Mouse (Mus musculus) limb, embryonic 11.5 days (tissue): ENCODE data around the gene Naga. TPM values are rescaled to one million over a fixed set of nuclear protein-coding genes. Genes with fewer than 3 reads are reported as not detected.
A peak's percentile ranks its signal among the peaks of the same experiment; 100 is the strongest.

Experiments
- ATAC-seq: fragments of 200-750 bp; cut with Nextera tagmentation; 2 replicates; pipeline ENCODE4 v1.8.0; 2017; ENCODE audit warnings: low read depth; ENCODE audit not compliant: insufficient number of reproducible peaks, low FRiP score, low TSS enrichment
- DNase-seq: peaks from one replicate; pipeline ENCODE4 v3.0.0-alpha.2; 2015; ENCODE audit warnings: low spot score
- H3K27ac ChIP-seq: fragments of 300-500 bp; sonication (generic); replicated peaks from 2 replicates; pipeline ENCODE4 v1.5.1; 2014; ENCODE audit warnings: low read depth, mild to moderate bottlenecking, low read length
- H3K27me3 ChIP-seq: fragments of 300-500 bp; sonication (generic); 2 replicates; pipeline ENCODE4 v1.6.1; 2014; ENCODE audit warnings: mild to moderate bottlenecking, low read length, mixed read lengths; ENCODE audit not compliant: control insufficient read depth, insufficient read depth
- H3K36me3 ChIP-seq: fragments of 300-500 bp; sonication (generic); 2 replicates; pipeline ENCODE4 v1.6.1; 2014; ENCODE audit warnings: mild to moderate bottlenecking, low read length, moderate library complexity, mixed read lengths; ENCODE audit not compliant: control insufficient read depth, insufficient read depth
- H3K4me1 ChIP-seq: fragments of 300-500 bp; sonication (generic); 2 replicates; pipeline ENCODE4 v1.6.1; 2014; ENCODE audit warnings: low read length, mixed read lengths; ENCODE audit not compliant: control insufficient read depth, insufficient read depth
- H3K4me2 ChIP-seq: fragments of 300-500 bp; sonication (generic); 2 replicates; pipeline ENCODE4 v1.6.1; 2014; ENCODE audit warnings: low read depth, mild to moderate bottlenecking, moderate library complexity; ENCODE audit not compliant: severe bottlenecking
- H3K4me3 ChIP-seq: fragments of 300-500 bp; sonication (generic); 2 replicates; pipeline ENCODE4 v1.5.1; 2014; ENCODE audit warnings: low read depth, low read length
- H3K9ac ChIP-seq: fragments of 300-500 bp; sonication (generic); 2 replicates; pipeline ENCODE4 v1.6.1; 2014; ENCODE audit warnings: mild to moderate bottlenecking, low read length
- H3K9me3 ChIP-seq: fragments of 300-500 bp; sonication (generic); 2 replicates; pipeline ENCODE4 v1.6.1; 2016; ENCODE audit warnings: low read length; ENCODE audit not compliant: control insufficient read depth
- WGBS: fragments of 180-500 bp; shearing (Covaris S2); extraction: QIAGEN DNeasy Blood & Tissue Kit; methylation state at CpG from one replicate; pipeline ENCODE4 v1.1.7; 2014; 5-methylcytosine and 5-hydroxymethylcytosine counted together
- polyA plus RNA-seq: library from polyadenylated mRNA; unstranded; fragments of >200 nt; fragmentation: Nextera tagmentation; extraction: Ambion mirVana; gene quantifications from 2 replicates; pipeline ENCODE4 v1.2.1, GENCODE M21; 2014

Gene Naga
- polyA plus RNA-seq, 1 experiment from 2014 or later = 25.8 TPM

- Histone ChIP-seq H3K27me3 (no peaks in the 10 kb centered on the region), H3K36me3 (no peaks in the 10 kb centered on the region; the same call in 1 of the 2 replicates), H3K9me3 (no peaks in the 10 kb centered on the region), H3K4me1 (peaks cover 15% of the 10 kb centered on the region), H3K4me3 (peak overlapping the region; percentile 48), H3K4me2 (peak overlapping the region; percentile 75), H3K27ac (no peak overlapping the region), H3K9ac (peak overlapping the region; percentile 67; the same call in 1 of the 2 replicates)
- ATAC-seq = 0 out of 2 replicates have a peak, but pooled peaks have one; percentile 3
- DNase-seq = no peak
- 58% methylated on average over 4 of the region's 4 CpGs for WGBS
Observed at GRCm38 (mm10) chr15:82337875-82338274, 850 bp downstream of the Naga start.

- DNase-seq = no peak
- Histone ChIP-seq H3K4me3 (no peak overlapping the region), H3K4me2 (no peak overlapping the region), H3K36me3 (peaks cover 2% of the 10 kb centered on the region; the same call in 1 of the 2 replicates), H3K9ac (no peak overlapping the region), H3K27ac (no peak overlapping the region), H3K4me1 (peaks cover 15% of the 10 kb centered on the region), H3K27me3 (no peaks in the 10 kb centered on the region), H3K9me3 (no peaks in the 10 kb centered on the region)
- ATAC-seq = no peak
- 60% methylated on average over 12 of the region's 12 CpGs for WGBS
Observed at GRCm38 (mm10) chr15:82336629-82337028, 2.1 kb downstream of the Naga start.

GRCm38 (mm10) chr15:82335194-82335593, 3.5 kb downstream of the Naga start:
- DNase-seq = no peak
- no peak for ATAC-seq
- Histone ChIP-seq H3K27ac (no peak overlapping the region), H3K9ac (no peak overlapping the region), H3K4me1 (peaks cover 13% of the 10 kb centered on the region), H3K36me3 (peaks cover 2% of the 10 kb centered on the region; the same call in 1 of the 2 replicates), H3K4me3 (no peak overlapping the region), H3K9me3 (no peaks in the 10 kb centered on the region), H3K4me2 (no peak overlapping the region), H3K27me3 (no peaks in the 10 kb centered on the region)
- 94% methylated on average over 4 of the region's 4 CpGs for WGBS

- Histone ChIP-seq H3K4me3 (no peak overlapping the region), H3K4me2 (no peak overlapping the region), H3K4me1 (no peaks in the 10 kb centered on the region), H3K27ac (no peak overlapping the region), H3K36me3 (peaks cover 3% of the 10 kb centered on the region; the same call in 1 of the 2 replicates), H3K9ac (no peak overlapping the region), H3K9me3 (no peaks in the 10 kb centered on the region), H3K27me3 (no peaks in the 10 kb centered on the region)
- WGBS = 69% methylated on average over 2 of the region's 2 CpGs
- no peak for ATAC-seq
- no peak for DNase-seq
Observed at GRCm38 (mm10) chr15:82325382-82325781, 13.3 kb downstream of the Naga start.

- Histone ChIP-seq H3K36me3 (no peaks in the 10 kb centered on the region), H3K4me1 (no peaks in the 10 kb centered on the region), H3K9me3 (no peaks in the 10 kb centered on the region), H3K4me3 (no peak overlapping the region), H3K27me3 (no peaks in the 10 kb centered on the region), H3K27ac (no peak overlapping the region), H3K4me2 (no peak overlapping the region), H3K9ac (no peak overlapping the region)
- ATAC-seq (no peak), DNase-seq (no peak)
- WGBS = 83% methylated on average over 8 of the region's 8 CpGs
Observed at GRCm38 (mm10) chr15:82322195-82322594, 16.5 kb downstream of the Naga start.

- Histone ChIP-seq H3K36me3 (no peaks in the 10 kb centered on the region), H3K4me1 (no peaks in the 10 kb centered on the region), H3K27me3 (no peaks in the 10 kb centered on the region), H3K27ac (no peak overlapping the region), H3K9me3 (no peaks in the 10 kb centered on the region), H3K4me2 (no peak overlapping the region), H3K9ac (no peak overlapping the region), H3K4me3 (no peak overlapping the region)
- WGBS = 86% methylated on average over 1 of the region's 1 CpGs
- ATAC-seq (no peak), DNase-seq (no peak)
Observed at GRCm38 (mm10) chr15:82319613-82320012, 19.1 kb downstream of the Naga start.

GRCm38 (mm10) chr15:82317839-82318238, 20.9 kb downstream of the Naga start:
- Histone ChIP-seq H3K4me3 (no peak overlapping the region), H3K36me3 (no peaks in the 10 kb centered on the region), H3K27me3 (no peaks in the 10 kb centered on the region), H3K9me3 (no peaks in the 10 kb centered on the region), H3K4me2 (no peak overlapping the region), H3K9ac (no peak overlapping the region), H3K4me1 (no peaks in the 10 kb centered on the region), H3K27ac (no peak overlapping the region)
- DNase-seq (no peak), ATAC-seq (no peak)
- 83% methylated on average over 6 of the region's 6 CpGs for WGBS

GRCm38 (mm10) chr15:82308416-82308815, 30.3 kb downstream of the Naga start:
- ATAC-seq = no peak
- H3K27me3 ChIP-seq = no peaks in the 10 kb centered on the region
- WGBS = 72% methylated on average over 3 of the region's 3 CpGs
- H3K4me3 ChIP-seq = no peak overlapping the region
- no peaks in the 10 kb centered on the region for H3K4me1 ChIP-seq
- H3K9me3 ChIP-seq = no peaks in the 10 kb centered on the region
- no peak overlapping the region for H3K4me2 ChIP-seq
- no peaks in the 10 kb centered on the region for H3K36me3 ChIP-seq
- H3K9ac ChIP-seq = no peak overlapping the region
- no peak for DNase-seq
- no peak overlapping the region for H3K27ac ChIP-seq

GRCm38 (mm10) chr15:82307107-82307506, 31.6 kb downstream of the Naga start:
- Histone ChIP-seq H3K4me2 (no peak overlapping the region), H3K36me3 (no peaks in the 10 kb centered on the region), H3K27ac (no peak overlapping the region), H3K9me3 (no peaks in the 10 kb centered on the region), H3K27me3 (no peaks in the 10 kb centered on the region), H3K4me1 (no peaks in the 10 kb centered on the region), H3K9ac (no peak overlapping the region), H3K4me3 (no peak overlapping the region)
- ATAC-seq (no peak), DNase-seq (no peak)
- WGBS = 84% methylated on average over 3 of the region's 3 CpGs
